Mouse (Mus musculus): Measurements from ENCODE around the gene Cep295nl.
A peak's percentile ranks its signal among the peaks of the same experiment; 100 is the strongest.

Cep295nl gene

GRCm38 (mm10) chr11:118355640-118356039, 13.3 kb upstream of the Cep295nl start, which contains the start of gene Timp2:
Timp2 (minus strand) TSS chr11:118355740.
- DNase-seq (ENCODE audit: extremely low read depth, insufficient read length, low spot score), result no peak

GRCm38 (mm10) chr11:118355205-118355604, 12.9 kb upstream of the Cep295nl start:
- DNase-seq (ENCODE audit: extremely low read depth, insufficient read length, low spot score), result peak; percentile 89

GRCm38 (mm10) chr11:118354636-118355191, 12.4 kb upstream of the Cep295nl start:
- DNase-seq (ENCODE audit: extremely low read depth, insufficient read length, low spot score), result peak; percentile 66

GRCm38 (mm10) chr11:118349494-118349893, 7.2 kb upstream of the Cep295nl start:
- no peak for DNase-seq (ENCODE audit: extremely low read depth, insufficient read length, low spot score)

- DNase-seq (ENCODE audit: extremely low read depth, insufficient read length, low spot score), result peak; percentile 72
These were observed 6.6 kb upstream of the Cep295nl start for GRCm38 (mm10) chr11:118348877-118349276.

GRCm38 (mm10) chr11:118348419-118348818, 6.1 kb upstream of the Cep295nl start:
- DNase-seq (ENCODE audit: extremely low read depth, insufficient read length, low spot score), result no peak

GRCm38 (mm10) chr11:118347911-118348310, 5.6 kb upstream of the Cep295nl start:
- no peak for DNase-seq (ENCODE audit: extremely low read depth, insufficient read length, low spot score)

GRCm38 (mm10) chr11:118347391-118347790, 5.1 kb upstream of the Cep295nl start:
- DNase-seq (ENCODE audit: extremely low read depth, insufficient read length, low spot score), result no peak

- no peak for DNase-seq (ENCODE audit: extremely low read depth, insufficient read length, low spot score)
These were observed 4.2 kb upstream of the Cep295nl start for GRCm38 (mm10) chr11:118346395-118347096.

GRCm38 (mm10) chr11:118345693-118346092, 3.4 kb upstream of the Cep295nl start:
- DNase-seq (ENCODE audit: extremely low read depth, insufficient read length, low spot score), result no peak

- DNase-seq (ENCODE audit: extremely low read depth, insufficient read length, low spot score), result no peak
These were observed 1.3 kb upstream of the Cep295nl start for GRCm38 (mm10) chr11:118343629-118344028.

- no peak for DNase-seq (ENCODE audit: extremely low read depth, insufficient read length, low spot score)
These were observed 4.7 kb downstream of the Cep295nl start for GRCm38 (mm10) chr11:118337491-118338168.

GRCm38 (mm10) chr11:118333431-118333830, 8.9 kb downstream of the Cep295nl start:
- no peak for DNase-seq (ENCODE audit: extremely low read depth, insufficient read length, low spot score)

GRCm38 (mm10) chr11:118332376-118332775, 9.9 kb downstream of the Cep295nl start:
- DNase-seq (ENCODE audit: extremely low read depth, insufficient read length, low spot score), result no peak

GRCm38 (mm10) chr11:118330777-118331176, 11.5 kb downstream of the Cep295nl start:
- DNase-seq (ENCODE audit: extremely low read depth, insufficient read length, low spot score), result no peak

GRCm38 (mm10) chr11:118330361-118330760, 11.9 kb downstream of the Cep295nl start:
- no peak for DNase-seq (ENCODE audit: extremely low read depth, insufficient read length, low spot score)

GRCm38 (mm10) chr11:118328947-118329346, 13.4 kb downstream of the Cep295nl start:
- DNase-seq (ENCODE audit: extremely low read depth, insufficient read length, low spot score), result no peak

GRCm38 (mm10) chr11:118328511-118328910, 13.8 kb downstream of the Cep295nl start:
- no peak for DNase-seq (ENCODE audit: extremely low read depth, insufficient read length, low spot score)

- DNase-seq (ENCODE audit: extremely low read depth, insufficient read length, low spot score), result peak; percentile 93
These were observed 15.0 kb downstream of the Cep295nl start for GRCm38 (mm10) chr11:118326991-118327971.

- no peak for DNase-seq (ENCODE audit: extremely low read depth, insufficient read length, low spot score)
These were observed 15.8 kb downstream of the Cep295nl start for GRCm38 (mm10) chr11:118326491-118326890.

- DNase-seq (ENCODE audit: extremely low read depth, insufficient read length, low spot score), result no peak
These were observed 17.8 kb downstream of the Cep295nl start for GRCm38 (mm10) chr11:118324541-118324940.
